Mouse (Mus musculus): ENCODE results near the gene Tango6. TPM values are rescaled to one million over a fixed set of nuclear protein-coding genes. Genes with fewer than 3 reads are reported as not detected.

Tango6 gene
- 5.8 and 6.0 TPM in 2 replicates for polyA plus RNA-seq (2014; fragmentation: Nextera tagmentation; extraction: Ambion mirVana)

- H3K36me3 ChIP-seq (ENCODE audit: control insufficient read depth, insufficient read depth, low read length): no peaks in the 10 kb centered on the region
- under 1% methylated on average over 43 of the region's 50 CpGs for WGBS
- H3K9me3 ChIP-seq (ENCODE audit: control insufficient read depth, low read length): no peaks in the 10 kb centered on the region
- ATAC-seq (ENCODE audit: low read depth): peak; percentile 94
- peak within 1 kb of the TSS; percentile 88 for H3K27ac ChIP-seq (ENCODE audit: low read depth, low read length)
- peak within 1 kb of the TSS; percentile 65 for H3K9ac ChIP-seq (replicated peaks; ENCODE audit: low read depth, low read length)
- no peaks in the 10 kb centered on the region for H3K4me1 ChIP-seq (ENCODE audit: control insufficient read depth, insufficient read depth, low read length)
- H3K4me2 ChIP-seq (ENCODE audit: low read depth, low read length): peak within 1 kb of the TSS; percentile 50
- peak within 1 kb of the TSS; percentile 63 for H3K4me3 ChIP-seq (ENCODE audit: low read depth, low read length)
- no peaks in the 10 kb centered on the region for H3K27me3 ChIP-seq (ENCODE audit: control insufficient read depth, insufficient read depth, low read length)
Observed at GRCm38 (mm10) chr8:106682971-106683668, at the start of gene Tango6. Gene Tango6, plus strand, starts transcription at chr8:106683068.

GRCm38 (mm10) chr8:106633361-106634158, 49.3 kb upstream of the Tango6 start:
- no peaks in the 10 kb centered on the region for H3K4me1 ChIP-seq (ENCODE audit: control insufficient read depth, insufficient read depth, low read length)
- 71% methylated on average over 17 of the region's 17 CpGs for WGBS
- no peak for ATAC-seq (ENCODE audit: low read depth)
- H3K27me3 ChIP-seq (ENCODE audit: control insufficient read depth, insufficient read depth, low read length): no peaks in the 10 kb centered on the region
- no peak overlapping the region for H3K27ac ChIP-seq (ENCODE audit: low read depth, low read length)
- H3K4me2 ChIP-seq (ENCODE audit: low read depth, low read length): no peak overlapping the region
- H3K9me3 ChIP-seq (ENCODE audit: control insufficient read depth, low read length): no peaks in the 10 kb centered on the region
- no peaks in the 10 kb centered on the region for H3K36me3 ChIP-seq (ENCODE audit: control insufficient read depth, insufficient read depth, low read length)
- no peak overlapping the region for H3K4me3 ChIP-seq (ENCODE audit: low read depth, low read length)
- H3K9ac ChIP-seq (replicated peaks; ENCODE audit: low read depth, low read length): no peak overlapping the region

GRCm38 (mm10) chr8:106635284-106635683, 47.6 kb upstream of the Tango6 start:
- Histone ChIP-seq H3K9me3 (ENCODE audit: control insufficient read depth, low read length) (no peaks in the 10 kb centered on the region), H3K4me3 (ENCODE audit: low read depth, low read length) (no peak overlapping the region), H3K36me3 (ENCODE audit: control insufficient read depth, insufficient read depth, low read length) (no peaks in the 10 kb centered on the region), H3K9ac (replicated peaks; ENCODE audit: low read depth, low read length) (no peak overlapping the region), H3K4me1 (ENCODE audit: control insufficient read depth, insufficient read depth, low read length) (no peaks in the 10 kb centered on the region), H3K4me2 (ENCODE audit: low read depth, low read length) (no peak overlapping the region), H3K27me3 (ENCODE audit: control insufficient read depth, insufficient read depth, low read length) (no peaks in the 10 kb centered on the region), H3K27ac (ENCODE audit: low read depth, low read length) (no peak overlapping the region)
- WGBS: 43% methylated on average over 5 of the region's 5 CpGs
- no peak for ATAC-seq (ENCODE audit: low read depth)

GRCm38 (mm10) chr8:106637446-106637845, 45.4 kb upstream of the Tango6 start:
- H3K4me2 ChIP-seq (ENCODE audit: low read depth, low read length): no peak overlapping the region
- no peak overlapping the region for H3K27ac ChIP-seq (ENCODE audit: low read depth, low read length)
- H3K9me3 ChIP-seq (ENCODE audit: control insufficient read depth, low read length): no peaks in the 10 kb centered on the region
- no peak for ATAC-seq (ENCODE audit: low read depth)
- WGBS: 69% methylated on average over 4 of the region's 4 CpGs
- H3K4me3 ChIP-seq (ENCODE audit: low read depth, low read length): no peak overlapping the region
- H3K4me1 ChIP-seq (ENCODE audit: control insufficient read depth, insufficient read depth, low read length): no peaks in the 10 kb centered on the region
- H3K36me3 ChIP-seq (ENCODE audit: control insufficient read depth, insufficient read depth, low read length): no peaks in the 10 kb centered on the region
- no peaks in the 10 kb centered on the region for H3K27me3 ChIP-seq (ENCODE audit: control insufficient read depth, insufficient read depth, low read length)
- H3K9ac ChIP-seq (replicated peaks; ENCODE audit: low read depth, low read length): no peak overlapping the region

GRCm38 (mm10) chr8:106638768-106639295, 44.0 kb upstream of the Tango6 start:
- ATAC-seq (ENCODE audit: low read depth): no peak
- Histone ChIP-seq H3K4me1 (ENCODE audit: control insufficient read depth, insufficient read depth, low read length) (no peaks in the 10 kb centered on the region), H3K4me2 (ENCODE audit: low read depth, low read length) (no peak overlapping the region), H3K9me3 (ENCODE audit: control insufficient read depth, low read length) (no peaks in the 10 kb centered on the region), H3K4me3 (ENCODE audit: low read depth, low read length) (no peak overlapping the region), H3K9ac (replicated peaks; ENCODE audit: low read depth, low read length) (no peak overlapping the region), H3K36me3 (ENCODE audit: control insufficient read depth, insufficient read depth, low read length) (no peaks in the 10 kb centered on the region), H3K27ac (ENCODE audit: low read depth, low read length) (no peak overlapping the region), H3K27me3 (ENCODE audit: control insufficient read depth, insufficient read depth, low read length) (no peaks in the 10 kb centered on the region)
- WGBS: 92% methylated on average over 7 of the region's 7 CpGs

- Histone ChIP-seq H3K27me3 (ENCODE audit: control insufficient read depth, insufficient read depth, low read length) (no peaks in the 10 kb centered on the region), H3K4me3 (ENCODE audit: low read depth, low read length) (no peak overlapping the region), H3K9me3 (ENCODE audit: control insufficient read depth, low read length) (no peaks in the 10 kb centered on the region), H3K4me1 (ENCODE audit: control insufficient read depth, insufficient read depth, low read length) (no peaks in the 10 kb centered on the region), H3K27ac (ENCODE audit: low read depth, low read length) (no peak overlapping the region), H3K4me2 (ENCODE audit: low read depth, low read length) (no peak overlapping the region), H3K9ac (replicated peaks; ENCODE audit: low read depth, low read length) (no peak overlapping the region), H3K36me3 (ENCODE audit: control insufficient read depth, insufficient read depth, low read length) (no peaks in the 10 kb centered on the region)
- ATAC-seq (ENCODE audit: low read depth): no peak
- 93% methylated on average over 7 of the region's 7 CpGs for WGBS
Observed at GRCm38 (mm10) chr8:106640212-106640611, 42.7 kb upstream of the Tango6 start.

- H3K9me3 ChIP-seq (ENCODE audit: control insufficient read depth, low read length): no peaks in the 10 kb centered on the region
- no peaks in the 10 kb centered on the region for H3K4me1 ChIP-seq (ENCODE audit: control insufficient read depth, insufficient read depth, low read length)
- no peaks in the 10 kb centered on the region for H3K36me3 ChIP-seq (ENCODE audit: control insufficient read depth, insufficient read depth, low read length)
- no peak overlapping the region for H3K9ac ChIP-seq (replicated peaks; ENCODE audit: low read depth, low read length)
- H3K4me2 ChIP-seq (ENCODE audit: low read depth, low read length): no peak overlapping the region
- H3K4me3 ChIP-seq (ENCODE audit: low read depth, low read length): no peak overlapping the region
- H3K27ac ChIP-seq (ENCODE audit: low read depth, low read length): no peak overlapping the region
- H3K27me3 ChIP-seq (ENCODE audit: control insufficient read depth, insufficient read depth, low read length): no peaks in the 10 kb centered on the region
- WGBS: 92% methylated on average over 5 of the region's 5 CpGs
- no peak for ATAC-seq (ENCODE audit: low read depth)
Observed at GRCm38 (mm10) chr8:106640921-106641320, 41.9 kb upstream of the Tango6 start.

- 78% methylated on average over 2 of the region's 2 CpGs for WGBS
- no peaks in the 10 kb centered on the region for H3K27me3 ChIP-seq (ENCODE audit: control insufficient read depth, insufficient read depth, low read length)
- H3K36me3 ChIP-seq (ENCODE audit: control insufficient read depth, insufficient read depth, low read length): no peaks in the 10 kb centered on the region
- no peaks in the 10 kb centered on the region for H3K9me3 ChIP-seq (ENCODE audit: control insufficient read depth, low read length)
- H3K4me2 ChIP-seq (ENCODE audit: low read depth, low read length): no peak overlapping the region
- H3K4me3 ChIP-seq (ENCODE audit: low read depth, low read length): no peak overlapping the region
- no peak for ATAC-seq (ENCODE audit: low read depth)
- H3K9ac ChIP-seq (replicated peaks; ENCODE audit: low read depth, low read length): no peak overlapping the region
- H3K4me1 ChIP-seq (ENCODE audit: control insufficient read depth, insufficient read depth, low read length): no peaks in the 10 kb centered on the region
- no peak overlapping the region for H3K27ac ChIP-seq (ENCODE audit: low read depth, low read length)
Observed at GRCm38 (mm10) chr8:106642172-106642571, 40.7 kb upstream of the Tango6 start.

GRCm38 (mm10) chr8:106643100-106643499, 39.8 kb upstream of the Tango6 start:
- no peak overlapping the region for H3K9ac ChIP-seq (replicated peaks; ENCODE audit: low read depth, low read length)
- no peaks in the 10 kb centered on the region for H3K4me1 ChIP-seq (ENCODE audit: control insufficient read depth, insufficient read depth, low read length)
- ATAC-seq (ENCODE audit: low read depth): no peak
- H3K4me2 ChIP-seq (ENCODE audit: low read depth, low read length): no peak overlapping the region
- H3K4me3 ChIP-seq (ENCODE audit: low read depth, low read length): no peak overlapping the region
- no peaks in the 10 kb centered on the region for H3K36me3 ChIP-seq (ENCODE audit: control insufficient read depth, insufficient read depth, low read length)
- H3K27me3 ChIP-seq (ENCODE audit: control insufficient read depth, insufficient read depth, low read length): no peaks in the 10 kb centered on the region
- no peak overlapping the region for H3K27ac ChIP-seq (ENCODE audit: low read depth, low read length)
- 92% methylated on average over 4 of the region's 4 CpGs for WGBS
- H3K9me3 ChIP-seq (ENCODE audit: control insufficient read depth, low read length): no peaks in the 10 kb centered on the region
